Mouse (Mus musculus) midbrain, embryonic 12.5 days (tissue): ENCODE measurements at regions not wholly inside any gene's neighbourhood (a gene's known extent, or its start where the extent isn't known, plus 50 kb on each side); places are given as distances from the start of the nearest gene placed in this dataset.
"Not testable (repeated sequence)": the region's sequence is repeated elsewhere in the genome, so short reads cannot be mapped to it uniquely, and the experiment has no call there.

Experiments used
- ATAC-seq: fragments of 200-750 bp; cut with Nextera tagmentation; 2 replicates; pipeline ENCODE4 v1.8.0; 2017; ENCODE audit warnings: low read depth, moderate TSS enrichment, moderate library complexity; ENCODE audit not compliant: low FRiP score
- H3K27ac ChIP-seq: fragments of 300-500 bp; sonication (generic); replicated peaks from 2 replicates; pipeline ENCODE4 v1.5.1; 2016; ENCODE audit warnings: mild to moderate bottlenecking
- H3K27me3 ChIP-seq: fragments of 300-500 bp; sonication (generic); 2 replicates; pipeline ENCODE4 v1.6.1; 2016; ENCODE audit warnings: mild to moderate bottlenecking
- H3K36me3 ChIP-seq: fragments of 300-500 bp; sonication (generic); 2 replicates; pipeline ENCODE4 v1.6.1; 2016
- H3K4me1 ChIP-seq: fragments of 300-500 bp; sonication (generic); 2 replicates; pipeline ENCODE4 v1.6.1; 2016
- H3K4me2 ChIP-seq: fragments of 300-500 bp; sonication (generic); replicated peaks from 2 replicates; pipeline ENCODE4 v1.6.1; 2016; ENCODE audit warnings: mild to moderate bottlenecking, moderate library complexity
- H3K4me3 ChIP-seq: fragments of 300-500 bp; sonication (generic); 2 replicates; pipeline ENCODE4 v1.5.1; 2016; ENCODE audit warnings: mild to moderate bottlenecking
- H3K9ac ChIP-seq: fragments of 300-500 bp; sonication (generic); replicated peaks from 2 replicates; pipeline ENCODE4 v1.6.1; 2016; ENCODE audit warnings: mild to moderate bottlenecking, moderate library complexity
- H3K9me3 ChIP-seq: fragments of 300-500 bp; sonication (generic); 2 replicates; pipeline ENCODE4 v1.6.1; 2016; ENCODE audit warnings: mild to moderate bottlenecking
- WGBS: fragments of 180-500 bp; shearing (Covaris S2); methylation state at CpG from one replicate; pipeline ENCODE4 v1.1.7; 2016; 5-methylcytosine and 5-hydroxymethylcytosine counted together

- H3K4me2 ChIP-seq, result no peak overlapping the region
- no peaks in the 10 kb centered on the region for H3K4me1 ChIP-seq
- H3K27ac ChIP-seq, result no peak overlapping the region
- no peak overlapping the region for H3K9ac ChIP-seq
- H3K4me3 ChIP-seq, result no peak overlapping the region
- no peaks in the 10 kb centered on the region for H3K36me3 ChIP-seq
- ATAC-seq, result no peak
- no peaks in the 10 kb centered on the region for H3K9me3 ChIP-seq
- H3K27me3 ChIP-seq, result no peaks in the 10 kb centered on the region
- 56% methylated on average over 2 of the region's 2 CpGs for WGBS
Measured at GRCm38 (mm10) chr14:86297991-86298390, 843.0 kb downstream of the Diaph3 start.

- 88% methylated on average over 5 of the region's 5 CpGs for WGBS
- H3K4me2 ChIP-seq, H3K9me3 ChIP-seq, H3K4me1 ChIP-seq, H3K27ac ChIP-seq, H3K27me3 ChIP-seq, H3K36me3 ChIP-seq, H3K4me3 ChIP-seq, H3K9ac ChIP-seq, ATAC-seq: not testable (repeated sequence)
Measured at GRCm38 (mm10) chr14:86294606-86295005, 846.4 kb downstream of the Diaph3 start.

GRCm38 (mm10) chr14:86293804-86294203 is 847.2 kb downstream of the Diaph3 start:
- Histone ChIP-seq H3K36me3 (no peaks in the 10 kb centered on the region), H3K27me3 (no peaks in the 10 kb centered on the region), H3K4me1 (no peaks in the 10 kb centered on the region), H3K9me3 (no peaks in the 10 kb centered on the region), H3K27ac (no peak overlapping the region), H3K4me3 (no peak overlapping the region), H3K9ac (no peak overlapping the region), H3K4me2 (no peak overlapping the region)
- WGBS, result 85% methylated on average over 1 of the region's 1 CpGs
- ATAC-seq, result no peak

- Histone ChIP-seq H3K4me2 (no peak overlapping the region), H3K9ac (no peak overlapping the region), H3K36me3 (no peaks in the 10 kb centered on the region), H3K4me1 (no peaks in the 10 kb centered on the region), H3K27me3 (no peaks in the 10 kb centered on the region), H3K9me3 (no peaks in the 10 kb centered on the region), H3K27ac (no peak overlapping the region), H3K4me3 (no peak overlapping the region)
- no peak for ATAC-seq
- 84% methylated on average over 3 of the region's 3 CpGs for WGBS
Measured at GRCm38 (mm10) chr14:86293371-86293770, 847.7 kb downstream of the Diaph3 start.

- WGBS, result 91% methylated on average over 3 of the region's 3 CpGs
- Histone ChIP-seq H3K9ac (no peak overlapping the region), H3K9me3 (no peaks in the 10 kb centered on the region), H3K36me3 (no peaks in the 10 kb centered on the region), H3K4me3 (no peak overlapping the region), H3K27me3 (no peaks in the 10 kb centered on the region), H3K27ac (no peak overlapping the region), H3K4me2 (no peak overlapping the region), H3K4me1 (no peaks in the 10 kb centered on the region)
- no peak for ATAC-seq
Measured at GRCm38 (mm10) chr14:86290556-86290955, 850.5 kb downstream of the Diaph3 start.

GRCm38 (mm10) chr14:86261640-86262230 is 879.3 kb downstream of the Diaph3 start:
- peak; percentile 63 for ATAC-seq
- no peak overlapping the region for H3K9ac ChIP-seq
- WGBS, result 69% methylated on average over 8 of the region's 8 CpGs
- no peak overlapping the region for H3K27ac ChIP-seq
- H3K27me3 ChIP-seq, result no peaks in the 10 kb centered on the region
- H3K4me1 ChIP-seq, result no peaks in the 10 kb centered on the region; the same call in 1 of the 2 replicates
- no peak overlapping the region for H3K4me3 ChIP-seq
- no peaks in the 10 kb centered on the region for H3K9me3 ChIP-seq
- H3K36me3 ChIP-seq, result no peaks in the 10 kb centered on the region
- H3K4me2 ChIP-seq, result no peak overlapping the region

- Histone ChIP-seq H3K27ac (no peak overlapping the region), H3K4me2 (no peak overlapping the region), H3K36me3 (no peaks in the 10 kb centered on the region), H3K27me3 (no peaks in the 10 kb centered on the region), H3K9me3 (no peaks in the 10 kb centered on the region), H3K4me3 (no peak overlapping the region), H3K9ac (no peak overlapping the region), H3K4me1 (no peaks in the 10 kb centered on the region)
- ATAC-seq, result no peak
- 58% methylated on average over 1 of the region's 1 CpGs for WGBS
Measured at GRCm38 (mm10) chr14:86254196-86254595, 886.8 kb downstream of the Diaph3 start.

- ATAC-seq, result no peak
- H3K4me3 ChIP-seq, result no peak overlapping the region
- no peaks in the 10 kb centered on the region for H3K4me1 ChIP-seq
- no peaks in the 10 kb centered on the region for H3K27me3 ChIP-seq
- no peak overlapping the region for H3K4me2 ChIP-seq
- H3K27ac ChIP-seq, result no peak overlapping the region
- H3K9ac ChIP-seq, result no peak overlapping the region
- no peaks in the 10 kb centered on the region for H3K36me3 ChIP-seq
- no peaks in the 10 kb centered on the region for H3K9me3 ChIP-seq
Measured at GRCm38 (mm10) chr14:86251617-86252016, 889.4 kb downstream of the Diaph3 start.

GRCm38 (mm10) chr14:86247686-86248085 is 893.3 kb downstream of the Diaph3 start:
- no peaks in the 10 kb centered on the region for H3K36me3 ChIP-seq
- H3K4me2 ChIP-seq, result no peak overlapping the region
- no peaks in the 10 kb centered on the region for H3K9me3 ChIP-seq
- 85% methylated on average over 4 of the region's 4 CpGs for WGBS
- H3K27ac ChIP-seq, result no peak overlapping the region
- H3K27me3 ChIP-seq, result peaks cover 2% of the 10 kb centered on the region; the same call in 1 of the 2 replicates
- no peak overlapping the region for H3K9ac ChIP-seq
- H3K4me3 ChIP-seq, result no peak overlapping the region
- no peak for ATAC-seq
- no peaks in the 10 kb centered on the region for H3K4me1 ChIP-seq

- Histone ChIP-seq H3K4me3 (no peak overlapping the region), H3K36me3 (no peaks in the 10 kb centered on the region), H3K4me1 (no peaks in the 10 kb centered on the region), H3K27ac (no peak overlapping the region), H3K9ac (no peak overlapping the region), H3K9me3 (no peaks in the 10 kb centered on the region), H3K27me3 (peaks cover 2% of the 10 kb centered on the region; the same call in 1 of the 2 replicates), H3K4me2 (no peak overlapping the region)
- ATAC-seq, result no peak
- WGBS, result 90% methylated on average over 8 of the region's 8 CpGs
Measured at GRCm38 (mm10) chr14:86246770-86247169, 894.3 kb downstream of the Diaph3 start.

GRCm38 (mm10) chr14:86243662-86244061 is 897.4 kb downstream of the Diaph3 start:
- ATAC-seq, result no peak
- H3K9ac ChIP-seq, result no peak overlapping the region
- no peaks in the 10 kb centered on the region for H3K36me3 ChIP-seq
- no peak overlapping the region for H3K4me3 ChIP-seq
- H3K4me2 ChIP-seq, result no peak overlapping the region
- peaks cover 2% of the 10 kb centered on the region; the same call in 1 of the 2 replicates for H3K27me3 ChIP-seq
- no peaks in the 10 kb centered on the region for H3K9me3 ChIP-seq
- no peak overlapping the region for H3K27ac ChIP-seq
- H3K4me1 ChIP-seq, result peaks cover 6% of the 10 kb centered on the region; the same call in 1 of the 2 replicates
- WGBS, result 92% methylated on average over 1 of the region's 1 CpGs

- Histone ChIP-seq H3K9ac (no peak overlapping the region), H3K4me3 (no peak overlapping the region), H3K4me1 (peaks cover 6% of the 10 kb centered on the region; the same call in 1 of the 2 replicates), H3K27ac (no peak overlapping the region), H3K9me3 (no peaks in the 10 kb centered on the region), H3K36me3 (no peaks in the 10 kb centered on the region), H3K4me2 (no peak overlapping the region), H3K27me3 (peaks cover 2% of the 10 kb centered on the region; the same call in 1 of the 2 replicates)
- no peak for ATAC-seq
- 75% methylated on average over 1 of the region's 1 CpGs for WGBS
Measured at GRCm38 (mm10) chr14:86242836-86243235, 898.2 kb downstream of the Diaph3 start.

- H3K4me2 ChIP-seq, result no peak overlapping the region
- H3K4me3 ChIP-seq, result no peak overlapping the region
- 0 out of 2 replicates have a peak, but pooled peaks have one; percentile 24 for ATAC-seq
- no peaks in the 10 kb centered on the region for H3K36me3 ChIP-seq
- H3K27me3 ChIP-seq, result no peaks in the 10 kb centered on the region
- no peak overlapping the region for H3K27ac ChIP-seq
- H3K9me3 ChIP-seq, result no peaks in the 10 kb centered on the region
- H3K4me1 ChIP-seq, result peaks cover 6% of the 10 kb centered on the region; the same call in 1 of the 2 replicates
- no peak overlapping the region for H3K9ac ChIP-seq
- 34% methylated on average over 2 of the region's 2 CpGs for WGBS
Measured at GRCm38 (mm10) chr14:86239090-86239489, 901.9 kb downstream of the Diaph3 start.
